Mouse (Mus musculus): ENCODE measurements around the gene Lrrc36. TPM values are rescaled to one million over a fixed set of nuclear protein-coding genes. Genes with fewer than 3 reads are reported as not detected.

Lrrc36 gene
- polyA plus RNA-seq, 1 experiment from 2014 or later, result not detected

GRCm38 (mm10) chr8:105504617-105505016 is 91.2 kb downstream of the Lrrc36 start:
- peak overlapping the region; percentile 33 for H3K27ac ChIP-seq
- H3K4me1 ChIP-seq, result peaks cover 18% of the 10 kb centered on the region
- DNase-seq (ENCODE audit: low spot score), result no peak
- 92% methylated on average over 3 of the region's 3 CpGs for WGBS
- H3K4me3 ChIP-seq, result no peak overlapping the region
- H3K36me3 ChIP-seq, result no peaks in the 10 kb centered on the region
- no peaks in the 10 kb centered on the region for H3K27me3 ChIP-seq (ENCODE audit: low read depth, poor library complexity, severe bottlenecking)
- no peaks in the 10 kb centered on the region for H3K9me3 ChIP-seq (replicated peaks)

DNA sequence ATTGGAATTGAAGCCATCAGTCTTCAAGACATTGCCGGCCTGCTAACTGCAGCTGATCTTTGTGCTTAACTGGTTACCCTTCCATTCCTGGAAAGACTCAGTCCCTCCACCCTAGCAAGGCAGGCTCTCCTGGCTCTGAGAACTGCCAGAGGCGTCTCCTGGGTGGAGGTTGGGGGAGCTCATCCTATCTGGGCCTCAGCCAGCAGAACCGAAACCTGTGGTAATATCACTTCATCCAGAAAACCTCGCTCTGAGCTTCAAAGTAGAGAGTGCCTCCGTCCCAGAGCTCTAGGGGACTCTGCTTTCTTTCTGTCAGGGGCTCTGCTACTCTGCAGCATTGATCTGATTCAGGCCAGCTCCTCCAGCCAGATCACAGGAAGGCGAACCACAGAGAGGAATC is 93.6 kb downstream of the Lrrc36 start:
- H3K9me3 ChIP-seq (replicated peaks), result no peaks in the 10 kb centered on the region
- no peak overlapping the region for H3K4me3 ChIP-seq
- H3K36me3 ChIP-seq, result no peaks in the 10 kb centered on the region
- H3K27ac ChIP-seq, result no peak overlapping the region
- peaks cover 30% of the 10 kb centered on the region for H3K4me1 ChIP-seq
- 72% methylated on average over 6 of the region's 6 CpGs for WGBS
- no peaks in the 10 kb centered on the region for H3K27me3 ChIP-seq (ENCODE audit: low read depth, poor library complexity, severe bottlenecking)
- no peak for DNase-seq (ENCODE audit: low spot score)

DNA sequence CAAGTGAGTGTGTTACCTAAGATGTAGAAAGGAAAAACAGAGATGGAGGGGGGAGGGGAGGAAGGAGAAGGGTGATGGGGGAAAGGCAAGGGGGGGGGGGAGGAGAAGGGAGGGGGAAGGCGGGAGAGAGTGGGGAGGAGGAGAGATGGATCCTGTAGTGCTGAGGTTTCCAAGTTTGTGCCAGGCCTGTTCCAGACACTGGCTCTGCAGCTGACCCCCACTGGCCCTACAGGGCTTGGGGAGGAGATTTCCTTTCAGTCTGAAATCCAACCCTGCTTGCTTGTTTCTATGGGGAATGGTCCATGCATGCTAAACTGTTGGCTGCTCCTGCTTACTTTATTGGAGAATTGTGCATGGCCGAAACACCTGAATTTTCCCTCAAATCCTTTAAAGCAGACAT is 95.4 kb downstream of the Lrrc36 start:
- no peaks in the 10 kb centered on the region for H3K36me3 ChIP-seq
- no peaks in the 10 kb centered on the region for H3K27me3 ChIP-seq (ENCODE audit: low read depth, poor library complexity, severe bottlenecking)
- H3K4me1 ChIP-seq, result peaks cover 35% of the 10 kb centered on the region
- DNase-seq (ENCODE audit: low spot score), result peak; percentile 49
- peak overlapping the region; percentile 85 for H3K27ac ChIP-seq
- H3K4me3 ChIP-seq, result 0 out of 2 replicates have a peak overlapping the region, but pooled peaks have one; percentile 8
- WGBS, result 45% methylated on average over 2 of the region's 2 CpGs
- H3K9me3 ChIP-seq (replicated peaks), result no peaks in the 10 kb centered on the region

GRCm38 (mm10) chr8:105509997-105510735 is 96.8 kb downstream of the Lrrc36 start:
- Histone ChIP-seq H3K4me3 (peak overlapping the region; percentile 21; the same call in 1 of the 2 replicates), H3K4me1 (peaks cover 49% of the 10 kb centered on the region), H3K27me3 (ENCODE audit: low read depth, poor library complexity, severe bottlenecking) (peaks cover 6% of the 10 kb centered on the region), H3K36me3 (no peaks in the 10 kb centered on the region), H3K27ac (peak overlapping the region; percentile 85), H3K9me3 (replicated peaks) (no peaks in the 10 kb centered on the region)
- 47% methylated on average over 12 of the region's 12 CpGs for WGBS
- peak; percentile 45 for DNase-seq (ENCODE audit: low spot score)

Other genes with a start within 250 kb of the Lrrc36 start
- 64.9 and 84.6 TPM in 2 replicates for gene Cbfb, start 242.9 kb upstream of the Lrrc36 start, polyA plus RNA-seq (2016; fragmentation: Nextera tagmentation; extraction: Ambion mirVana)
- 25.4 and 26.6 TPM in 2 replicates for gene D230025D16Rik, start 188.4 kb upstream of the Lrrc36 start, polyA plus RNA-seq (2016; fragmentation: Nextera tagmentation; extraction: Ambion mirVana)
- gene B3gnt9, start 158.4 kb upstream of the Lrrc36 start, polyA plus RNA-seq (2016; fragmentation: Nextera tagmentation; extraction: Ambion mirVana), result 1.4 and 1.7 TPM in 2 replicates
- gene Tradd, start 149.0 kb upstream of the Lrrc36 start, polyA plus RNA-seq (2016; fragmentation: Nextera tagmentation; extraction: Ambion mirVana), result 11.4 and 12.1 TPM in 2 replicates
- 0.81 and 1.1 TPM in 2 replicates for gene Fbxl8, start 148.9 kb upstream of the Lrrc36 start, polyA plus RNA-seq (2016; fragmentation: Nextera tagmentation; extraction: Ambion mirVana)
- 0.10 TPM in 1 of 2 replicates, not detected in the other for gene Hsf4, start 143.8 kb upstream of the Lrrc36 start, polyA plus RNA-seq (2016; fragmentation: Nextera tagmentation; extraction: Ambion mirVana)
- gene Nol3, start 137.4 kb upstream of the Lrrc36 start, polyA plus RNA-seq (2016; fragmentation: Nextera tagmentation; extraction: Ambion mirVana), result 0.40 and 0.45 TPM in 2 replicates
- 13.9 and 19.2 TPM in 2 replicates for gene 4931428F04Rik, start 123.7 kb upstream of the Lrrc36 start, polyA plus RNA-seq (2016; fragmentation: Nextera tagmentation; extraction: Ambion mirVana)
- 11.5 and 15.1 TPM in 2 replicates for gene Exoc3l, start 117.5 kb upstream of the Lrrc36 start, polyA plus RNA-seq (2016; fragmentation: Nextera tagmentation; extraction: Ambion mirVana)
- 144 and 160 TPM in 2 replicates for gene E2f4, start 115.9 kb upstream of the Lrrc36 start, polyA plus RNA-seq (2016; fragmentation: Nextera tagmentation; extraction: Ambion mirVana)
- gene Elmo3, start 108.0 kb upstream of the Lrrc36 start, polyA plus RNA-seq (2016; fragmentation: Nextera tagmentation; extraction: Ambion mirVana), result 1.9 and 2.7 TPM in 2 replicates
- 1.4 TPM in 2 replicates for gene Lrrc29, start 87.3 kb upstream of the Lrrc36 start, polyA plus RNA-seq (2016; fragmentation: Nextera tagmentation; extraction: Ambion mirVana)
- gene Tmem208, start 87.2 kb upstream of the Lrrc36 start, polyA plus RNA-seq (2016; fragmentation: Nextera tagmentation; extraction: Ambion mirVana), result 102 and 105 TPM in 2 replicates
- 2.2 TPM in 2 replicates for gene Fhod1, start 65.6 kb upstream of the Lrrc36 start, polyA plus RNA-seq (2016; fragmentation: Nextera tagmentation; extraction: Ambion mirVana)
- 4.5 and 6.3 TPM in 2 replicates for gene Slc9a5, start 64.7 kb upstream of the Lrrc36 start, polyA plus RNA-seq (2016; fragmentation: Nextera tagmentation; extraction: Ambion mirVana)
- gene Plekhg4, start 40.3 kb upstream of the Lrrc36 start, polyA plus RNA-seq (2016; fragmentation: Nextera tagmentation; extraction: Ambion mirVana), result 0.28 and 0.74 TPM in 2 replicates
- not detected in 2 replicates for gene Kctd19, start 69 bp upstream of the Lrrc36 start, polyA plus RNA-seq (2016; fragmentation: Nextera tagmentation; extraction: Ambion mirVana)
- 8.4 and 13.5 TPM in 2 replicates for gene Tppp3, start 58.0 kb downstream of the Lrrc36 start, polyA plus RNA-seq (2016; fragmentation: Nextera tagmentation; extraction: Ambion mirVana)
- 18.9 and 25.3 TPM in 2 replicates for gene Zdhhc1, start 83.3 kb downstream of the Lrrc36 start, polyA plus RNA-seq (2016; fragmentation: Nextera tagmentation; extraction: Ambion mirVana)
- gene Hsd11b2, start 105.2 kb downstream of the Lrrc36 start, polyA plus RNA-seq (2016; fragmentation: Nextera tagmentation; extraction: Ambion mirVana), result 78.2 and 83.2 TPM in 2 replicates
- 58.3 and 68.6 TPM in 2 replicates for gene Atp6v0d1, start 152.5 kb downstream of the Lrrc36 start, polyA plus RNA-seq (2016; fragmentation: Nextera tagmentation; extraction: Ambion mirVana)
- gene Ripor1, start 191.7 kb downstream of the Lrrc36 start, polyA plus RNA-seq (2016; fragmentation: Nextera tagmentation; extraction: Ambion mirVana), result 17.5 and 18.0 TPM in 2 replicates
- 132 and 157 TPM in 2 replicates for gene Ctcf, start 223.0 kb downstream of the Lrrc36 start, polyA plus RNA-seq (2016; fragmentation: Nextera tagmentation; extraction: Ambion mirVana)
- gene Agrp, start 223.8 kb downstream of the Lrrc36 start, polyA plus RNA-seq (2016; fragmentation: Nextera tagmentation; extraction: Ambion mirVana), result 0.39 and 0.69 TPM in 2 replicates